Mouse (Mus musculus): ENCODE results near the gene Peli2.

DNA sequence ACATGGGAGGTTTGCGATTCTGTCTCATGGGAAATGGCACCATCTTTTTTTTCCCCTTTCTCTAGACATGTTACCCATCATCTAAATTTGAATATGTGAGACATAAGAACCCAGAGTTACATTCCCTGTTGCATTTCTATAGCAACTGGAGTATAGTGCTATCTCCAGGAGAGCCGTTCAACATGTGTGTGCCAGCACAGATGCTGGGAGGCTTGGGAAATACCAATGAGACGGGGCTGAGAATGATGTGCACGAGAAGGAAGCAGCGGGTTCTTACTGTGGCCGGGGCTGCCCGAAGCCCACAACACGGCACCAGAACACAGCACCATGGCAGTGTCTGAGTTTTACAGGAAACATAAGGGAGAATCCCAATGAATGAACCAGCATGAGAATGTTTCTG is 29.5 kb upstream of the Peli2 start:
- TF ChIP-seq CTCF (IDR thresholded peaks at IDR 0.05; ENCODE audit: low read depth), result no peak
- no peak for TF ChIP-seq EP300 (optimal IDR thresholded peaks at IDR 0.05)

Data from stomach, postnatal 0 days (tissue).